Mouse (Mus musculus) frontal cortex, postnatal 10 days (tissue): Measurements from ENCODE around the gene P2rx7.

Experiments used
- DNase-seq, 2 experiments: peaks; one replicate each; pipeline ENCODE4 v3.0.0; 2022; ENCODE audit warnings: low spot score in 2 of 2, mixed read lengths in 1 of 2

The P2rx7 gene

DNA sequence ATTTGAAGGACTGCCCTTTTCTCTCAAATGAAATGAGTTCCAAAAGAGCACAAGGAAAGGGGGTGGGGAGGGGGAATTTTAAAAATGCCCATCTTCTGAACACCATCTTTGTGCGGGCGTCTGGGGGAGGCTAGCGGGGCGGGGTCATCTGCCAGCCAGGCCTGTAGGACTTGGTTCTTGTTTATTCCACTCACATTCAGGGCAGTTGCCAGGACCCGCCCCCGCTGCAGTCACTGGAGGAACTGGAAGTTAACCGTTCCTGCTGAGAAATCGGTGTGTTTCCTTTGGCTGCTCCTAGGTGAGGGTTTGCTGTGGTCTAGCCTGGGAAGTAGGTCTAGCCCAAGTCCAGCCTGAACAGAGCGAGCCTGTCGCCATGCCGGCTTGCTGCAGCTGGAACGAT is at the start of gene P2rx7:
TSS of gene P2rx7 (plus strand) at position 211 of the 400 bp plus-strand sequence.
- DNase-seq = peak; percentile 63 to 75

GRCm38 (mm10) chr5:122595470-122595869 is 48.2 kb upstream of the P2rx7 start:
- no peak for DNase-seq

- DNase-seq = no peak
Observed at GRCm38 (mm10) chr5:122602233-122602632, 41.5 kb upstream of the P2rx7 start.

- DNase-seq = no peak
Observed at GRCm38 (mm10) chr5:122604894-122605293, 38.8 kb upstream of the P2rx7 start.

DNA sequence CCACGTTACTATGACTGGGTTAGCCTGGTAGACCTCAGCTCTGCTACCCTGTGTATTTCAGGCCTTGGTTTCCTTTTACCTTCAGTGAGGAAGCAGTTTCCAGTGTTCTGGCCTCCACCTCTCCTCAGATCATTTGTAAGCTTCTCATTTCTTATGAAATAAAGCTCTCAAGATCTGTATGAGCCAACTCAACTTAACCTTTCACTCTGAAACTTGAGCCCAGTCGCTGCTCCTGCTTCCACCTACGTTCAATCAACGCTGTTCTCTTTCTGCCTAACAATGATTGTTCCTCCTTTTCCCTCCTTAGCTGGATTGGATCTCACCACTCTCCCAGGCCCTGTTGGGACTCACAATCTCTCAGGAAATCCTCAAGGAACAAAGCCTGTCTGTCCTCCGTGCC is 32.1 kb upstream of the P2rx7 start:
- no peak for DNase-seq

- peak; percentile 92 to 96 for DNase-seq
Observed at GRCm38 (mm10) chr5:122613908-122614732, 29.6 kb upstream of the P2rx7 start, which contains the start of gene Ift81. TSS of gene Ift81 (minus strand) at chr5:122614518.

DNA sequence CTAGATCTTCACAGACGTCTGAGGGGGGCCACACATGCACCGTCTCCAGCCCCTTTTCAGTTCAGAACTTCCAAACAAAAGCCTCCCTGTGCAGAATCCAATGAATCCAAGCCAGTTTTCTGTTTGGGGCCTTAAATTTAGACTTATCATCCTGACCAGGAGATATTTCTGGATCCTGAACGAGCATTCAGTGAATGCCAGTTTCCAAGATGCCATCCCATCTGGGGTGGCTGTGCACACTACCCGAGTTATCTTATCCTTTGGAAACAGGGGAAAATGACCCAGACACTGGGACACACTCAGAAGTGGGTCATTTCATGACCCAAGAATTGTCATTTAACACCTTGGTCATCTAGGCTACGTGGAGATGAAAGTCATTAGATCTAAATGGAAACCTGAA is 26.0 kb upstream of the P2rx7 start:
- DNase-seq = no peak

DNA sequence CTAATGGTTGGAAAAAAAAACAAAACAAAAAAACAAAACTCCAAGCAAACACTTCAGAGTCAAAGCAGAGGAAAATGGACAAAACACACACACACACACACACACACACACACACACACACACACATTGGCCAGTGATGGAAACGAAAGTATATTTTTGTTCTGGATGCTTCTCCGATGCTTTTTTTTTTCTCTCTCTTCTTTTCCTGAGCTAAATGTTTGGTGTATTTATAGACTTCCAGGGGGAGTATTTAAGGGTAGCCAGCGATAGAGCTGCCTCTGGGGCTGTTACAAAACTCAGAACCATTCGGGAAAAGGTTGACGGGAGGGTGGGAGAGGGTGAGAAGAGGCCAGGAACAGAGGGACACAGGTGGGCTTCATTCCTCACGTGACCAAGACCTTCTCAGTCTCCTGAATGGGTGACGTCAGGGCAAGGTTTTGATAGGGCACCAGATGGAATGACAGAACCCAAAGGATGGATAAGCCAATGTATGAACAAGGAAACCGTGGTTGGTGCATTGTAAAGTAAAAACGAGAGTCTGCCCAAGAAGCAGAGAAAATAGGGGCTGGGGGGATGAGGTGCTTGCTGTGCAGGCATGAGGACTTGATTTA is 23.9 kb upstream of the P2rx7 start:
- no peak for DNase-seq

DNA sequence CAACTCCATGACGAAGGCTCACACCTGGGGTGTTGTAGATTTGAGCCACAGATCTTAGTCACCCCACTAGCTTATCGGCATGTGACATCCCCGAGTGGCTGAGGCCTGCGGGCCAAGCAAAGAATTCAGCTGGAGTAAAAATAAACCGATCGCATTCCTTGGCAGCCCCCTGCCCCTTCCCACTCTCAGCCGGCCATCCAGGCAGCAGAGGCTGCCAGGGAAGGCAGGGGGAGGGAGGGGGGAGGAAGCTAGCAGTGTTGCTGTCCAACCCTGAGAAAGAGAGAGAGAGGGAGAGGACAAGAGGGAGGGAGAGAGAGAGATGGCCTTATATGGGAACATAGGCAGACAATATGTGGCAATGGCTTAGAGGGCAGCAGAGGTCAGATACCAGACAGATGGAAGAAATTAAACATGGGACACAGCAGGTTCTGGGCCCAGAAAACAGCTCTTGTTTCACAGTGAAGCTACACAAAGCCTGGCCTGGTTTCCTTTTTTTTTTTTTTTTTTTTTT is 22.3 kb upstream of the P2rx7 start:
- DNase-seq = peak in 1 of 2 experiments; percentile 49

DNA sequence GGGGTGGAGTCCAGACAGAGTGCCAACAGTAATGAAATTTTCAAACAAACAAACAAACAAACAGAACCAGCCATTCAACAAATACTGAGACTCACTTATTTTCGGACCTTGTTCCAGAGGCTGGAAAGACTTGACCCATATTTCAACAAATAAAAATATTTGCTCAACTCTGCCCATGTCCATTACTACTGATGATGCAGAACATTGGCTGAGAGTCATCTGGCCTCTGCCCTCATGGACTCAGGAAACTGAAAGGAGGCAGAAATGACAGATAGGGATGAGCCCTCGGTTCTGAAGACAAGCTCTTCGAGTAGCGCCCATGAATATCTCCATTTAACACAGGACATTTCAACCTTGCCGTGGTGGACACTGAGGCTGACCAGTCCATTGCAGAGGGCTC is 21.2 kb upstream of the P2rx7 start:
- DNase-seq = no peak

DNA sequence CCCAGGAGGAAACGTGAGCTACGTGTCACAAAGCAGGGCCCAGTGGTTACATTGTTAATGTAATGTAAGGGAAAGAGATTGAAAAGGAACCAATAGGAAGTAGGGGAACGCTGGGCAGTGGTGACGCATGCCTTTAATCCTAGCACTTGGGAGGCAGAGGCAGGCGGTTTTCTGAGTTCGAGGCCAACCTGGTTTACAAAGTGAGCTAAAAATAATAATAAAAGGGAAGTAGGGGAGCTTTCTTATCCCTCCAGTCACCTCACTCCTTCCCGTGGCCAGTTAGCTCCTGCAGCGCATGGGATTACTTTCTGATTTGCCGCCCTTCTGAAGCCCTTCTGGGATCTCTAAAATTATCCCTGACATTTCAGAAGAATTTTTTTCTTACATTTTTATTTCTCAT is 19.9 kb upstream of the P2rx7 start:
- no peak for DNase-seq

DNA sequence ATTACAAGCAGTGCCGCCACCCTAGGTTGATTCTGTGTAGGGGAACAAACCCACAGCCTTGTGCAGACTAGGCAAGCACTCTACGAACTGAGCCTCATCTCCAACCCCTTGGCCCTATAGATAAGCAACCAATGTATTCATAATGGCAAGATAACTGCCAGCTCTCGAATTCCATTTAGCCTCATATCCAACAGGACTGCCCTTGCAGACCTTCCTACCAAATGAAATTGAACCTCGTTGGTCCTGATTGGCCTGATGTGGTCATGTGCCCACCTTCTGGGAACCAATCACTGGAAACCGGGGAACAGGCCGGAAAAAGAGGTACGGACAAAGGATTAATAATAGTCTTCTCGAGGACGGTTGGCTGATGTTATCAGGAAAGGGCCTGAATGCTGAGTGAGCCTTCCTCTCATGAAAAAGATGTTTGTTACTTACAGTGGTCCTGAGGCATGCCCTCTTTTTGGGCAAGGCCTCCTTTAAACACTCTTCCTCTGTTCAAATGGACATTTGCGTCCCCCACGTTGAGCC is 18.7 kb upstream of the P2rx7 start:
- DNase-seq = no peak

DNA sequence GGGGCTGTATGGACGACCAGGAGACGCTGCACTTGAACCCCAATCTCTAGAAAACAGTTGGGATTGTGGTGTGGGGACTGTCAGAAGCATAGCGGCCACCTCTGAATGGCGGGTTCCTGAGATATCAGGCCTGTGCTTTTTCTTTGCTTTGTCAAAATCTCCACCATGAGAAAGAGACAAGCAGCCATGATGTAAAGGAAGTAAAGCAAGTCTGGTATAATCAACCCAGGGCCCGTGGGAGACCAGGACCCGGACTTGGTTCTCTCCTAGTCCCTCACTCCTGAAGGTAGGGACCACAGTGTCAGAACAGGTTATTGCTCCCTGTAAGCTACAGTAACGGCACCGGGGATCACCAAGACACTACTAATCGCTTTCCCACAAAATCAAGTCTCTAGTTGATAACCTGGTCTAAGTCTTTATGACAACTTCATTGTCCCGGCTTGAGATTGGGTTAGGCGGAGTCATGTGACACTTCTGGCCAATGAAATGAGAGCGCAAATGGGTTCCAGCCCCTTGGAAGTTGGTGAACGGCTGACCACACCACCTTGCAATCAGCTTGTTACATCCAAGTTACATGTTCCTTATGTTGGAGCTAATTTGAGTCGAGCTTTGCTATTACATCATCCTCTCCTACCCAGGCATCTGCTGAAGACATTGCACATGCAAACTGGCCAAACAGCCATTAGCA is 18.0 kb upstream of the P2rx7 start:
- no peak for DNase-seq

- peak; percentile 59 to 84 for DNase-seq
Observed at GRCm38 (mm10) chr5:122627243-122627642, 16.5 kb upstream of the P2rx7 start.

DNA sequence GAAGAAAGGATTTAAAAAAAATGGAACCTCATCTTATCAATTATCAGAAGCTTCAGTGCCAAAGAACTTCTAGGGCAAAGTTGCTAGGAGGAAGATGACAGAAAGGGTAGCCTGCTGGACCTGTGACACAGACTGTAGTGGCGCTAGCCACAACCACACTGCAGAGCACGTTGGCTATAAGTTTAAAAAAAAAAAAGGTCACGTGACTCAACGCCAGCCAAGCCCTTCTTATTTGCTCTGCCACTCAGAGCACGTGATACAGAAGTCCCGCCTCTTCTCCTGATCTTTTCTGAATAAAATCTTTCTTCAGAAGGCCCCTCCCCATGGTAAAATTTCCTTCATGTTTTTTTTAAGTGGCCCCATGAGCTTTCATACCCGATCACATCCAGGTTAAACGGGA is 8.5 kb upstream of the P2rx7 start:
- no peak for DNase-seq

DNA sequence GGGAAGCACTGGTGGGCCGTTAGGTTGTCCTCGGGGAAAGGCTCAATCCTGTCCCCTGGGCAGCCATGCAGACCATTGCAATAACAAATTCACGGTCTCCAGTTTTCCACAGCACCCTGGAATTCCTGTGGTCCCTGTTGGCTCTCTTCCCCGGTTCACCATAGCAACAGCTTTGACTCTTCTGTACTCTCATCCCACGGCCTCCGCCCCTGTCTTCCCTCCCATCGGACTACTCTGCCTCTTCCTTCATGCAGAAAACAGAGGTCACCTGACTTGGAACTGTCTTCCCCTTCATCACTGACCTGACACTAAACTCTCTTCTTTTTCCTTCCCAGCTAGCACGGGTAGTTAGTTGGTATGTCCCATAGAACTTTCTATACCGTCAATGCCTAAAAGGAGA is 7.4 kb upstream of the P2rx7 start:
- DNase-seq = no peak

- DNase-seq = no peak
Observed at GRCm38 (mm10) chr5:122636958-122637357, 6.8 kb upstream of the P2rx7 start.

- DNase-seq = no peak
Observed at GRCm38 (mm10) chr5:122638296-122638695, 5.4 kb upstream of the P2rx7 start.

DNA sequence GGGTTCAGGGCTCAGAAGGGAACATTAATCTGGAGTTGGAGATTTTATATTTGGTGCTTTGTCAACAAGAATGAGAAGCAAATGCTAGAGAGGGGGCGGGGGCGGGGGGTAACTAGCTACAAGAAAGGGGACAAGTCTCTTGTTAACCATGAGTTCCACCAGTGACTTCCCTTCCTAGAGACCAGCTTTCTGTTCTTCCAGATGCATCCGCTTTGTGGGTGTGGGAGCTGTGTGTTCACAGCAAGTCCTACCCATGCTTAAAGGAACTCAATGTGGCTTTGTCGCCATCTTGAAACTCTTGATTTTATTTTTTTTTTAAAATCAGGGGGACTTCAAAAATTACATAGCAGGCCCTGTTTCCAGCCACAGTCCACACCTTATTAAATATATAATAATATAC is 4.2 kb upstream of the P2rx7 start:
- DNase-seq = no peak

GRCm38 (mm10) chr5:122639986-122640385 is 3.7 kb upstream of the P2rx7 start:
- no peak for DNase-seq

- no peak for DNase-seq
Observed at GRCm38 (mm10) chr5:122644111-122644607, 448 bp downstream of the P2rx7 start.

DNA sequence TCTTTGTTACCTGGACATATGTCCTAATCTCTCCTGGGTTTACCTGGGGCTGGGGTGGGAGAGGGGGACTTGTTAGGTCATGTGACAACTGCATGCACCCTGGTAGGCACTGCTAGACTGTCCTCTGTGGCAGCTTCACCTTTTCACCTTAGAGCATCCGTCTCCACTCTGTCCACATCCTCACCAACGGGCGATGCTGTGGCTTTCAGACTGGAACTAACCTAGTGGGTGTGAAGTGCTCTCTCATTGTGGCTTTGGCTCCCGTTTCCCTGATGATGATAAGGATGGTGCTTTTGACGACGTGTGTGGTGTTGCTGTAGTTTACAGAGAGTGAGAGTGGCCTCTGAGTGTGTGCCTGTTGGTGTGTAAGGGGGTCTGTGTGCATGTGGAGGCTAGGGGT is 1.6 kb downstream of the P2rx7 start:
- DNase-seq = no peak
